Mouse (Mus musculus) right cerebral cortex, postnatal 36 days (tissue): Measurements from ENCODE around the gene Cyp2d26.
"Not testable (repeated sequence)": the region's sequence is repeated elsewhere in the genome, so short reads cannot be mapped to it uniquely, and the experiment has no call there.

Experiments used
- DNase-seq, 2 experiments: peaks; one replicate each; pipeline ENCODE4 v3.0.0; 2022; ENCODE audit warnings: low spot score in 2 of 2, mixed read lengths in 1 of 2

The Cyp2d26 gene

DNA sequence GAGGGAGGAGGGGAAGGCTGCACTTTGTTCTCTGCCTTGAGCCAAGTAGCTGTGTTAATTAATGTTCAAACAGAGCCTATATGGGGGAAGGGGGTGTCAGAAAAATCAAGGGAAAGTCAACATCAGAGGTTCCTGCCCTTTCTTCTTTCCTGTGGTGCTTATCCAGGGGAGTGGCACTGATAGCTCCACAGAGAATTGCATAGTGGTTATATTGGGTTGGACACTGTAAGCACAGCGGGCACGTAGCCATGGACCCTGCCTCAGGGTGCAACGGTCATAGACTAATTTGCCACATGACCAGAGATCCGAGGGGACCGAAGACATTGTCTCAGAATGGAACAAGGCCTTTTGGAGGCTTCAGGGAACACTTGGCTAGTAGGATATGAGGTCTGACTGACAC lies at the start of gene Cyp2d26:
Gene Cyp2d26, minus strand, starts transcription at position 18 of the 400 bp plus-strand sequence.
- DNase-seq = no peak

DNA sequence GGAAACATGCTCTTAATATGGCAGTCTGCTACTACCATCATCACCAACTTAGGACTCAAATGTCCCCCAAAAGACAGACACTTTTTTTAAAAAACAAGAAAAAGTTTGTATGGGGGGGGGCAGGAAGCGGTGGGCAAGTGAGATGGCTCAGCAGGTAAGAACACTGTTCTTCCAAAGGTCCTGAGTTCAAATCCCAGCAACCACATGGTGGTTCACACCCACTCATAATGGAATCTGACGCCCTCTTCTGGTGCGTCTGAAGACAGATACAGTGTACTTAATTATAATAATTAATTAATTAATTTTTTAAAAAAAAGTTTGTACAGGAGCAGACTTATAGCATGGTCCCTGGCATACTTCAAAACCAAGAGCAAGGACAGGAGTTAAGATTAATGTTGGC lies 45.1 kb upstream of the Cyp2d26 start:
- DNase-seq = no peak

GRCm38 (mm10) chr15:82829917-82830316 lies 35.8 kb upstream of the Cyp2d26 start:
- DNase-seq = no peak

GRCm38 (mm10) chr15:82825866-82826265 lies 31.8 kb upstream of the Cyp2d26 start:
- DNase-seq = no peak

GRCm38 (mm10) chr15:82822347-82822746 lies 28.3 kb upstream of the Cyp2d26 start:
- DNase-seq = no peak

DNA sequence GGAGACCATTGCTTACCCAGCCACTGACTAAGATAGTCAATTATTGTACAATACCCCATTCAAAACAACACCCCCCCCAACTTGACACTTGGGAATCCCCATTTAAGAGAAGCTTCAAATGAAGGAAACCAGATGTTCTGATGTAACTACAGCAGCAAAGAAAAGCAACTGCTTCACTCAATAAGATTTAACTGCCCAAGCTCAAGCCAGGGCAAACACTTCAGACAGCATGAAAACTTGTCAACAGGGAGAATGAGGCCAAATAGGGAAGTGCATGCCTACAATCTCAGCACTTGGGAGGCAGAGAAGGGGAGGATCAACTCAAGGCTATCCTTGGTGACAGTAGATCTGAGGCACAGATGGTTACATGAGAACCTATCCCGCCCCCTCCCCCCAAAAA lies 27.6 kb upstream of the Cyp2d26 start:
- DNase-seq = no peak

DNA sequence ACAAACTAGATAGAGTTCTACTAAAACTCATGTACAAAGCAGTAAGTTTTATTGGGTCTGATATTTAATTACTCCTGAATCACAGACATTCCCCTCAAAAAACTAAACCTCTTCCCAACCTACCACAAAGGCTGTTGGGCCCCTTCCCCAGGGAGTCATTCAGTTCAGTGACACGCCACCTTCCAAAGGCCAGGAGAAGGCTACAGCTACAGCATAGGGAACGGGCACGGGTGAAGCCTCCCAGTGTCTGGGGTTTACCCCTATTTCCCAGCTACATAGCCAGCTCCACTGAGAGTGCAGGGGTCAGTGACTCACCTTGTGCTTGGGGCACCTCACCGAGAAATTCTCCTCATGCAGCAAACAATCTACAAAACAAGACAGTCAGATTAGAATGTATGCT lies 21.2 kb upstream of the Cyp2d26 start:
- no peak for DNase-seq

DNA sequence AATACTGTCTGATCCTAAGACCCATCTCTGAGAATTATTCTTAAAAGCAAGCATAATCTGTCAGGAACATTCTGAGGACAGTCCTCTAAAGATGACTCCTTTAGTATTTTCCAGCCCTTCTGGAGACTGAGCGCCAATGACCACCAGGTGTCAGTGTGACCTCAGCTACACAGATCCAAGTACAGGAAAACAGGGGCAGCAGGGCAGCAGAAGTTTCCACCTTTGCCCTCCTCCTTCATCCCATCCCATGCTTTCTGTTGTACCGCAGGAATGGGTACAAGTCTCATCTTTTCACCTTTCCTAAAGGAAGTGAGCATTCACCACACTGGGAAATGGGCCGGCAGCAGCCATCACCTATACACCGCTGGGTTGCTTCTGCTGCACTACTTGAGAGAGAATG lies 20.7 kb upstream of the Cyp2d26 start:
- peak in 1 of 2 experiments; percentile 20 for DNase-seq

DNA sequence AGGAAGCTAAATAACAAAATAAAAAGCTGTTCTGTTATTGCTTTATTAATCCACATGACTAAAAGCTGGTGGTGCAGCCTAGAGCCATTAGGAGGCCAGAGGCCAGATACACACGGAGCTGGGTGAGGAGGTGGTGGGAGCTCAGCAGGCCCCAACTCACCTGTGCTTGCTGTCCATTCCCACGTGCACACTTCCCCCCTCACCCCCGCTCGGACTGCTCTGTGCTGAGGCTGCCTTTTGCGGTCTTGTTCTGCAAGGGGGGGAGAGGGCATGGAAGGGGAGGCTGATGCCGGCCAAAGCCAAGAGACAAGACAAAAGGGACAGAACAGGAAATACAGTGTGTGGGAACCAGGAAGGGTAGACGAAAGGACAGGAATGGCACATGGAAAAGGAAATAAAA lies 20.2 kb upstream of the Cyp2d26 start:
- no peak for DNase-seq

GRCm38 (mm10) chr15:82810556-82810955 lies 16.5 kb upstream of the Cyp2d26 start:
- no peak for DNase-seq

- DNase-seq = no peak
Measured at GRCm38 (mm10) chr15:82809511-82809910, 15.4 kb upstream of the Cyp2d26 start.

GRCm38 (mm10) chr15:82806969-82807763 lies 13.1 kb upstream of the Cyp2d26 start:
- DNase-seq = no peak

GRCm38 (mm10) chr15:82804708-82805639 lies 10.9 kb upstream of the Cyp2d26 start:
- peak; percentile 56 to 62 for DNase-seq

- DNase-seq = no peak
Measured at GRCm38 (mm10) chr15:82795936-82796440, 1.9 kb upstream of the Cyp2d26 start.

- DNase-seq = no peak
Measured at GRCm38 (mm10) chr15:82793868-82794267, 226 bp downstream of the Cyp2d26 start.

DNA sequence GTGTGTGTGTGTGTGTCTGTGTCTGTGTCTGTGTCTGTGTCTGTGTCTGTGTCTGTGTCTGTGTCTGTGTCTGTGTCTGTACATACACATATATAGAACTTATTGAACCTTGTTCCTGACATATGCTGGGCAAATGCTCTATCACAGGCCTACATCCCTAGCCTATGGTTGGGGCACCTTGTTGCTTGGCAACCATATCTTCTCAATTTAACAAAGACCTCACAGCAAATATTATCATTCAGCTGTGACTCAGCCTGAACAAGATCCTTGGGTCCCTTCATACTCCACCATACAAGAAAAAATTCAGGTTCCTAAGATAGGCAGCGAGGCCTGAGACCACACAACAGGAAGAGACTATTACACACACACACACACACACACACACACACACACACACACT lies 640 bp downstream of the Cyp2d26 start:
- no peak for DNase-seq

DNA sequence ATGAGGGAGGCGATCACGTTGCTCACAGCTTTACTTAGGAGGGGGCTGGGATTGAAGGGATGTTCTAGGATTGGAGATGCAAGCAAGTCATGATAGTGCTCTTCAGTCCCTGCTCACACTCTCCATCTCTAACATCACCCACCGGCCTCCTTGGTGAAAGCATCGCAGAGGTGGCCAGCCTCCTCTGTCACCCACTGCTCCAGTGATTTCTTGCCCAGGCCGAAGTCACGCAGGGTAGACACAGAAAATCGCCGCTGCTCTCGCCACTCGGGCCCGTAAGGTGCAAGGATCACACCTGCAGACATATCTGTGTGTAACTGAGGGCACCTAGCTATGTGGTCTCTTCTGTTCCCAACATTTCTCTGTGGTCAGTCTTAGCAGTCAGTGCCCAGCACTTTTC lies 1.5 kb downstream of the Cyp2d26 start:
- no peak for DNase-seq

GRCm38 (mm10) chr15:82784581-82784980 lies 9.5 kb downstream of the Cyp2d26 start:
- DNase-seq = no peak

DNA sequence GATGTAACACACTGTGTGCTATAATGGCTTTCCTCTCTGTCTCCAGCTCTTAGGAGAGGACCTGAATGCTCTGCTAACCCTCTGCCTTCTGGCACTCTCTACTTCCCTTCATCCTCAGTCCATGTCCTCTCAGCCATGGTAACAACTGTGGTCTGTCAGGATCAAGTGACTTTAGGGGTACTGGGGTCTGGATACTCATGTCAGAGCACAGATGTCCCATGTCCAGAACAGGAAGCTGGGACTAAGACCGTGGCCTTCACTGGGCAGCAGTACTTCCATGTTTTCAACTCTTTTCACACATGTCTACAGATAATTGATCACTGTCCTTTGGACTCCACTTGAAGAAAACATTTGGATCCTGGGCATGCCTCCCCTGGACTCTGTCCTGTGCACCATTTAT lies 10.3 kb downstream of the Cyp2d26 start:
- DNase-seq = no peak

DNA sequence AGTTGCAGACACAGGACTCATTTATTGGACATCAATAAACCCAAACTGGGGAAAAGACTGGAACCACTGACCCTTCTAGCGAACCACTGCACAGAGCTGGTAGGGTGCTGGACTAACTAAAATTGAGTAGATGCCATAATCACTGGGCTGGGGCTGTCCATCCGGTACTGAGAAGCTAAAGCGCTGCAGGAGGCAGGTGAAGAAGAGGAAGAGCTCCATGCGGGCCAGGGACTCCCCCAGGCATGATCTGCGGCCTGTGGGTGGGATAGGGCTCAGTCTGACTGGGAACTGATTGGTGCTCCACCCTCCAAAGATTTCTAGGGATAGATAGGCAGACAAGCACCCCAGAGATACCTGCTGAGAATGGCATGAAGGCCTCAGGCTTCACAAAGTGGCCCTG lies 16.2 kb downstream of the Cyp2d26 start:
- not testable (repeated sequence) for DNase-seq

DNA sequence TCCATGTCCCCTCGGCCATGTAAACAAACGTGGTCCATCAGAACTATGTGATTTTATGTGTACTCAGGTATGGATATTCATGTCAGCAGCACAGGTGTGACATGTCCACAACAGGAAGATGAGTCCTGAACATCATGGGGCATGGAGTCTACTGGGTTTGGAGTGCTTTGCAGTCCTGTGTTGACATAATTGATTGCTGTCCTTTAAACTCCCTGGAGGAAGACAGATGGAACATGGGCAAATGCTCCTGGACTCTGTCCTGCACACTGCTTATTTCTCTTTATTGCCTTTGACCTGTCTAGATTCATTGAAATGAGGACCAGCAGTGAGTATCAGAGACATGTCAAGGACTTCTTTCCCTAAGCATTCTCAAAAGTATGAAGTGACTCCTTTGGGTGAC lies 28.2 kb downstream of the Cyp2d26 start:
- no peak for DNase-seq

GRCm38 (mm10) chr15:82764881-82765280 lies 29.2 kb downstream of the Cyp2d26 start:
- DNase-seq = no peak
